Mouse (Mus musculus): ENCODE results near the gene Arhgap21.

GRCm38 (mm10) chr2:20801236-20801890 is 167.3 kb downstream of the Arhgap21 start:
- no peak for TF ChIP-seq POLR2A (IDR thresholded peaks at IDR 0.05; ENCODE audit: low read depth, low read length)
- no peak for TF ChIP-seq CTCF (IDR thresholded peaks at IDR 0.05; ENCODE audit: extremely low read depth, insufficient read length, insufficient replicate concordance, low read depth, low read length)
